Mouse (Mus musculus) layer of hippocampus, adult 18-20 months (tissue): ENCODE results near the gene Slc22a4. TPM values are rescaled to one million over a fixed set of nuclear protein-coding genes. Genes with fewer than 3 reads are reported as not detected.
"Not testable (repeated sequence)": the region's sequence is repeated elsewhere in the genome, so short reads cannot be mapped to it uniquely, and the experiment has no call there.

Experiments used
- DNase-seq, 2 experiments: peaks; one replicate each; pipeline ENCODE4 v3.0.0; 2022; ENCODE audit warnings: low spot score in 2 of 2
- total RNA-seq, 2 experiments: library from RNA; stranded (reverse); gene quantifications; 2 replicates each; pipeline ENCODE4 v1.2.3; 2021

Gene Slc22a4
- total RNA-seq, 2 experiments from 2014 or later: 6.1 to 6.7 TPM

DNA sequence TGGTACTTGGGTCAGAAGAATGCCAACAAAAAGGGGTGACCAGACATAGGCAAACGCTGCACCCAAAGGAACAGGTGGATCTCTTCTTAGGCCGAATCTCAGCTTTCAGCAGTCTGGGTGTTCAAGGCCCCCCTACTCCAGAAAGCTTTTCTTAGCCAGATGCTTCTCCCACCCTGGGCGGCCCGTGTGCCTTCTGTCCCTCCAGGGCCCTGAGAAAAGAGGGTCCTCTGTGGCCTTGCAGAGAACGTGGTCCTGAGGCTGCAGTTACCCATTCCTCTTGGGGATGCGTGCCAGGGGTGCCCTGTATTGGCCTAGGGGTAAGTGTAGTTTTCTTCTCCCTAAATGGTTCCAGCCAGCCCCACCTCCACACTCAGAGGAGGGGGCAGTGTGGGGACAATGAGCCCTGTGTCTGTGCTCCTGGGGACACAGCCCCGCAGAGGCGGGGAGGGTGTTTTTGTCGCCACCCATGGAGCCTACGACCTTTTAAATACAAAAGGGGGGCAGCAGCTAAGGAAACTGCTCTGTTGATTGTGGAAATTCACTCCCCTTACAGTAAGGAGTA is 30.2 kb upstream of the Slc22a4 start:
- DNase-seq: peak in 1 of 2 experiments; percentile 24

DNA sequence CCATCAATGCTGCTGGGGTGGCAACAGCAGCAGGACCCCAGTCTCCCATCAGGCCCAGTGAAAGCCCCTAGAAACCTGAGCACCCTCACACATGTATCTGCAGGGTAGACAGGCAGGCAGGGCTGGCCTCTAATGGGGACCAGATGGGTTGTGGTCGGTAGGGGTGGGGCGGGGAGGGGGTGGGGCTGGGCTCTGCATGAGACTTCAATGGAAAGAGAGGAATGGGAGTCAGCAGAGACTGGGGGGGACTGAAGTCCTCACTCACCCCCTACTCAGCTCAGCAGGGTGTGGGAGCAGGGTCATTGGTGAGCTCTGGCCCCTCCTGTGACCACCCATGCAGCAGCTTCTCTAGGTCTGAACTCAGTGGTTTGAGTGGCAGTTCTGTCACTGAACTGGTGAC is 29.5 kb upstream of the Slc22a4 start:
- no peak for DNase-seq

DNA sequence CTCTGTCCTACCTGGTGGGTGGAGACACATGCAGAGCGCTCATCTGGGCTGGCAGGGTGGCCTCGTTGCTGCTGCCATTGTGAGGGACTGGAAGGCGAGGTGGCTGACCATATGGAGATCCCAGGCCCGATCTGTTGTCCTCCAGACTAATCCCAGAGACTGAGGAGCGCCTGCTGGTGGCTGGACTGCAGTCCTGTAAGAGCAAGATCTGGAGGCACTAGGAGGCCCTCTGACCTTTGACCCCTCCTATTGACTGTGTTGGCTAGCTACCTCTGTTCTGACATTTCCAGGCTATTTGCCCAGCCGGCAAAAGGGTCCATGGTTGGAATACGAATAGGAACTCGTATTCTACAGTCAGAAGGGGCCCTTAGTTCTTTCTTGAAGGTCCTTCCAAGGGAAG is 28.2 kb upstream of the Slc22a4 start:
- peak in 1 of 2 experiments; percentile 34 for DNase-seq

DNA sequence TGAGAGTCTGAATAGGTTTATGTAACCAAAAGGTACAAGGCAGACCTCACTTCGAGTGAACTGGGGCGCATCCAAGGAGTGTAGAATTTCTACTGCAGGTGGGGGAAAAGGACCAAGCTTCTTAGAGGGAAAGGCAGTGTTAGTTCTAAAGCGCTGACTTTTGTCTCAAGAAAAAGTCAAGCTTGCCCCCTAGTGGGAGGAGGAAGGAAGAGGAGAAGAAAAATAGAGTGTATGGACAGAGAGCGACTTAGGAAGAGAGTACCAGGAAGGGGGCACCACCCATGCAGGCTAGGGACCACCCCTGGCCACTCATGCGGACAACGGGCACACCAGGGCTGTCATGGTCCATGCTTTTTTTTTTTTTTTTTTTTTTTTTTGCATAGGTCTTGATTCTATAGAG is 26.4 kb upstream of the Slc22a4 start:
- DNase-seq: peak in 1 of 2 experiments; percentile 72

DNA sequence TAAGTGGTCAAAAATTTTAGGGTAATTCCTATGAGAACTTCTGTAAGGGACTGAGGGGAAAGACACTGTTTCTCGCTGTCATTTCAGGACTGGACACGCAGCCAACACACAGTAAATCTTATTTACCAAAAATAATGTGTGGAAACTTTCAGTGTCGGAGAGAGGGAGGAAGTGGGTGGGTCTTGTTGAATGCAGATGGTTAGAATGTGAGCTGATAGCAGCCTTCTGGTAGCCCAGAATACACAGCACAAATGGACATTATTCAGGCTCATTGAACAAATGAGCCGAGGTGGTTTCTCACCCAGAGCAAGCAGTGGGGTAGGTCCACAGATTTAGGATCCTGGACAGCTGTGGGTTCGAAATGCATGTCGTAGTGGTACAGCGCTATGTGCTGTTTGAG is 25.2 kb upstream of the Slc22a4 start:
- DNase-seq: no peak

DNA sequence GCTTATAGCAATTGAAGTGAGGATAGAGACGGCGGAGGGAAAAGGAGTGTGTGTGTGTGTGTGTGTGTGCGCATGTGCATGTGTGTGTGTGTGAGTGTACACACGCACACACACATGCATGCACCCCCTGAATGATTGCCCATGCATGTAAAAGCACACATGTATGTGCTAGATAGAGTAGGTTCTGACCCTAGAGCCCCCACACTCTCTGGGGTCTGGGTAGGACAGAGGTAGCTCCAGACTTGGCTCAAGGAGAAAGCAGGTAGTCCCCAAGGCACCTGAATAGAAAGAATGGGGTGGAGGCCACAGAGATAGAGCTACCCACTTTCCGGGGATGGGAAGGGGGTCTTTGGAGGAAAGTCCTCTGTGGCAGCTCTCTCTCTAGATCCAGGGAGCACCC is 24.2 kb upstream of the Slc22a4 start:
- no peak for DNase-seq

DNA sequence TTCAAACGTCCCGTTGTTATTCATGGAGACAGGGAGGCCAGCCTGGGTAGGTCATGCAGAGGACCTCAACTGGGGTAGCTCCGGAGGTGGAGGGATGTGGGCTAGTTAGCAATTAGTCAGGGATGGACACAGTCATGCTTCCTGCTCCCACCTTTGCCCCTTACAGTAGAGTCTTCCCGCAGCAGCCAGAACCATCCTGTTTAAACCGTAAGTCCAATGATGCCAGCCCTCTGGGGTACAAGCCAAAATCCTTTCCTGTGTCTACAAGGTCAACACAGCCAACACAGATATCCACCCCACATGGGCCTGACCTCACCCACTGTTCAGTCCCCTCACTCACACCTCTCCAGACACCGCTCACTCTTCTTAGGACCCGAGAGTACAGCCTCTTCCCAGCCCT is 23.3 kb upstream of the Slc22a4 start:
- DNase-seq: no peak

DNA sequence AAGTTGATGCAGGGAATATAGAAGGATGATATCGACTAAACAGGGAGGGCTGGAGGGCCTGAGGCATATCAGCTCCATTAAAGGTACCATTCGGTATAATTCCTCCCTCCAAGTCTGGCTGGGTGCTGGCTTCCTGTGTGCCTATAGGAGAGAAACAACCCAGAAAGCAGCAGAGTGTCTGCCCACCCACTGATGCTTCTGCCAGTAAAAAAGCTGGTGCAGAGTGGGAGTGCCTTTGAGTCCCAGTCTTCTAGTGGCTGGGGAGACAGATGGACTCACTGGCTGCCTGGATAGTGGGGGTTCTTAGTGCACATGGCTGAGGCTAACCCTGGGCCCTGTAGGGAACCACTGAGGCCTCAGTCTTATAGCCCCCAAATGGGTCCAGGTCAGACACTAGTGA is 22.3 kb upstream of the Slc22a4 start:
- DNase-seq: peak; percentile 45 to 62

DNA sequence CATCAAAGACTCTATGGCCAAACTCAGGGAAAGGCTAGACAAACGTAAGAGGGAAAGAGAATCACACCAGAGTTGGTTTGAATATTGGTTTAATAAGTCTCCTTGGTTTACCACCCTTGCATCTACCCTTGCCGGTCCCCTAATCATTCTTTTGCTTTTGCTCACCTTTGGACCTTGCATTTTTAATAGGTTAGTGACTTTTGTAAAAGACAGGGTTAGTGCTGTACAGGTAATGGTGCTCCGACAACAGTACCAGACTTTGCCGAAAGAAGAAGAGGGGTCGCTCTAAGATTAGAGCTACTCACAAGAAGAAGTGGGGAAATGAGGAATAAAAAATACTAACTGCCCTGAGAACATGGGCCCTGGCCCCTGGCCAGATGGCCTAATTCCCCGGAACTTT is 12.8 kb upstream of the Slc22a4 start:
- DNase-seq: no peak

DNA sequence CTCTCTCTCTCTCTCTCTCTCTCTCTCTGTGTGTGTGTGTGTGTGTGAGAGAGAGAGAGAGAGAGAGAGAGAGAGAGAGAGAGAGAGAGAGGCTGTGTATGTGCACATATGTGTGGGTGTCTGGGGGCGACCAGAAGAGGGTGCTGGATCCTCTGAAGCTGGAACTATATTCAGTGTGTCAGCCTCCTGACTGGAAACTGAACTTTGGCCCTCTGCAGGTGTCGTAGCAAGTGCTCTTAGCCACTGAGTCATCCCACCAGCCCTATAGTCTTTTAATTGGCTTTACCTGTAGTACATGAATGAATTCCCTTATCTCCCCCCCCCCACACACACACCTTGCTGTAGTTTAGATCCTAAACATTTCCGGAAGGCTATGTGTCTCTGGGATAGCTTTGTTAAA is 5.0 kb upstream of the Slc22a4 start:
- DNase-seq: not testable (repeated sequence)

DNA sequence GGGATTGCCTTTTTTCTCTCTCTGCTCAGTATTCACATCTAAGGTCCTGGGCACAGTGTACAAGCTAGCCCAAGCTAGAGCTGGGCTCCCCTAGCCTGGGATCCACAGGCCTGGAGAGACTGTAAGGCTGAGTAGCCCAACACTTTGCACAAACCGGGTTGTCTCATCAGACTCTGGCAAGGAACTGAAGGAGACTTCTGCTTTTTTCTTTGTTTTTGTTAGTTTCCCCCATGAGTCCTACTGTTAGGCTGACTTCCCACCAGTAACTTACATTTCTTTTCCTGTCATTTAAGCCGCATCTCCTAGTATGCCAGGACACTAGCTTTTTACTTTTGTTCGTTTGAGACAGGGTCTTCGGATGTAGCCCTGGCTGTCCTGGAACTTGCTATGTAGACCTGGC is 1.1 kb upstream of the Slc22a4 start:
- DNase-seq: no peak

DNA sequence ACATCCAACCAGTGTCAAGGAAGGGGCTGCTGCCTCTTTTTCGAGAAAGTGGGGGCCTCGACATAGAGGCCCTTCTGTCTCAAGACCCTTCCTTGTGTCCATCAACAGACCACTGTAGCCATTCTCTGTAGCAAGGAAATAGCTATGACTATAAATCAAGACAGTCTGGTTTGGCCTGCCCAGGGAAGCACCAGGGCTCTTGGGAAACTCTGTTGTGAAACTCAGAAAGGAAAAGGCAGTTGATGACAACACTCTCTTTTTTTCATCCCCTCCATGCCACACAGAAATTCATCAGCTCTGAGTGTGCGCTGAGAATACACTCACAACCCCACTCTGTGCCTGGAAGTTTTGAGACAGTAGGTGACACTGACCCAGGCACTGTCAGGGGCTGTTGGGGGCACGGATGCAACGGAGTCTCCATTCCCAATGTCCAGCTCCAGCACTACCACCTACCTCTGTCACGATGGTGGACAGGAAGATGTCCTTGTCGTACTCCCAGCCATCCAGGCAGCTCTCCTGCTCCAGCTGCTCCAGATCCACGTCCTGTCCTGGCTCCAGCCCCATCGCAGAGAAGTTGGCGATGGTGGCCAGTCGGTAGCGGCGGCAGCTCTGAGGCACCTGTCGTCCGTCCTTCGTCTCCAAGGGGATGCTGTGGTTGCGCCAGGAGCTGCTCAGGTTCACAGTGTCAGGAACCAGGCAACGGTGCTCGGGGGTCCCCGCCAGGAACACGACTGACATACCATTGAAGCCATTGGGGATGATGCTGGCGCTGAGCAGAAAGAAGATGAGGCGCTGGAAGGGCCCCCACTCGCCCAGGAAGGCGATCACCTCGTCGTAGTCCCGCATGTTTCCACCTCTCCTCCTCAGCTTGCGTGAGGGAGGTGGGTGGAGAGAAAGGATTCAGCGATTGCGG is 503 bp downstream of the Slc22a4 start:
- no peak for DNase-seq

DNA sequence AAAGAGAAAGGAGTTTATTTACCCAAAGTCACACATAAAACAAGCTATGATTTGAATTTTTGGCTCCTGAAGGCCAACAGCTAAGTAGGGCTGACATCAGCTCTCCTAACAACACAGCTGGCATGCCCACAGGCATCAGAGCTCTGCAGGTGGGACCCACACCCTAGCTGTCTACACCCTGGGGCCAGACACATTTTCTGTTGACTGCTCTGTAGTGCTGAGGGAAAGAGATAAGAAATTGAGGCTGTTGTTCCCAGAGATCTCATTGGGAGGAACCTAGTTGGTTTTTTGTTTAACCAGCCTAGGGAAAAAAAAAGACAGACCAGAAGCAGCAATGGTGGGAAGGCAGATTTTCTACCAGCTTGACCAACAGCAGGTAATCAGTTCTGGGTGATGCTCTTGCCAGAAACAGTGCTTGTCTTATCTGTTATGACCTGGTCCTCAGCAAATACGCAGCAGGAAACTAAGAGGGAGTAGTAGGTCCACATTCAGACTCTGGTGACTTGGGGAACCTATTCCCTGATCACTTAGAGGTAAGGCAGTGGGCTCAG is 1.3 kb downstream of the Slc22a4 start:
- DNase-seq: no peak

DNA sequence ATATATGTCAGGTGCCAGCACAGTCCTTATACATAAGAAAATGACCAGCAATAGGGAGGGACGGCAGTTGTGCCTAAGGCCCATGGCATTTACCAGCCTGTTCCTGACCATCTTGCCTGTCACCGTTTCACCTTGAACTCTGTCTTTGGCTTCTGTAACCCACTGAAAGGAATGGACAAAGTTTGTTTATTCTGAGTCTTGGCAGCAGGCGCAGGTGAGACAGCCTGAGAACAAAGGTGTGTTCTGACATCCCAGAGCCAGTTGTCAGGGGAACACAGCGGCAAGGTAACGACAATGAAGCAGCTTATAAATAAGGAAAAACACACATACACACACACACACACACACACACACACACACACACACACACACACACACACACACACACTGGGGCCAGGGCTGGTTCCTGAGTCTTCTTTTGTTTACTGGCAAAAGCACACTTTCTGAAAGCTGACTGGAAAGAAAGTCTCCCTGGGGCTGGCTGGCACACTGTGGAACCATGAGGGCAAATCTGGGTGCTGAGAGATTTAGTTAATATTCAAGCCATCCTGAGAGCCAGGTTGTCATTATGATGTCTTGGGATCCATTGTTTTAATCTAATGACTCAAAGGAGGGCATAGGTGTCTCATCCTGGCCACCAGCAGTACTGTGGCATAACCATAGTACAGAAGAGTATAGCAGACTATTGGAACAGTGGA is 6.3 kb downstream of the Slc22a4 start:
- no peak for DNase-seq

DNA sequence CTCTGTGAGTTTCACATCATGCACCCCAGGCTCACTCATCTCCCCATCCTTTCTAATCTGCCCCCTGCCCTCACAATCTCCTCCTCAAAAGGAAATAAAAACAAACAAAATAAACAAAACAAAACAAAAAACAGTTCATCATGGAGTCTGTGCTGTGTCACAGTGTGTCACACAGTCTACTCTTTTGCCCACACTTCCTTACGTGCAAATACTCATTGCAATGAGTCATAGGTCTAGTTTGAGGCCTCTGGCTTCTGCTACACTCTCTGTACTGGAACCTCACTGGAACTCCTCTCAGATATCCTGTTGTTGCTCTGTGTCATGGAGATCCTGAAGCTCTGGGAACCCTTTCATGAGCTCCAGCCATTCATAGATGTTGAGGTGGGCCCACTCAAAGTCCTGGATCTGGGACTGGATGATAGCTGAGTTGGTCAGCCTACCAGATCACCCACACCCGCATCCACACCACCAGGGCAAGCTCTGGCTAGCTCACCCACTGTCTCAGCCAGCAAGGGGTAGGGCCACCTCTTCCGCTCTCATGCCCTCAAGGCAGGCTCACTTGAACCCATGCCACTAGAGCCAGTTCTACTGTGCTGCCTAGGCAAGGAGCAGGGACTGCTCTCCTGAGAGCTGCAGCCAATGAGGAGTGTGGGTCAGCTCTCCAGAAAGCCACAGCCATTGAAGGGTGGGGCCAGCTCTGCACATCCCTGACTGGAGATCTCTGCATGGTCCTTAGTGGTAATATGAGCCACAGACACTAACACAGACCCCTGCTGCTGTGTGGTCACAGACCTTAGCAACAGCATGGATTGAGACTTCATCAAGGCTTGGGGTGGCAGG is 8.8 kb downstream of the Slc22a4 start:
- DNase-seq: no peak

DNA sequence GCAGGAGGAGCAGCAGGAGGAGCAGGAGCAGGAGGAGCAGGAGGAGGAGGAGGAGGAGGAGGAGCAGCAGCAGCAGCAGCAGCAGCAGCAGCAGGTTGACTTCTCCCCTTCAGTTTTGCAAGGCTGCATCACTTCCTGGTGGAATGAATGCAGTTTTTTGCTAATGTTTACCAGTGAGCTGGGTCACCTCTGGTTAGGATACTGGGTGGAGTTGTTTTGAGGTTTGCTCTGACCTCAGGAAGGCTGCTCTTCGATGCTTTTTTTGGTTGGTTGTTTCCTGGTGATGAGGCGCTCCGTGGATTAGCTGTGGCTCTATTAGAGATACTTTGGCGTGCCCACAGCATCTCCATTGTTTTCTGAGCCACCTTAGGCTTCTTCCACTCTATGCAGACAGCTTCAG is 10.3 kb downstream of the Slc22a4 start:
- no peak for DNase-seq

DNA sequence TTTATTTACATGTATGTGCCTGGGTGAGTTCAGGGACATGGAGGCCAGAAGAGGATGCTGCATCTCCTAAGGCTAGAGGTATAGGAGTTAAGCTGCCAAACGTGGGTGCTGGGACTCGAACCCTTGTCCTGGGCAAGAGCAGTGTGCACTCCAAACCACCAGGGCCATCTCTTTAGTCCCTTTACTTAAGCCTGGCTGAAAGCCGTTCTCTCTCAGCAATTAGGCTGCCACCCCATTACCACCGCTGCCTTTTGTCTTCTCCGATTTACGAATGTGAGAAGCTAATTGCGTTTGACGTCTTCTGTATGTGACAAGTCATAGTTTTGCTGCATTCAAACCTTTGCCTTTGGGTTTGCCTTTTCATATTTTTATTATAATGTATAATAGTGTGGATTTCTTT is 11.8 kb downstream of the Slc22a4 start:
- no peak for DNase-seq

DNA sequence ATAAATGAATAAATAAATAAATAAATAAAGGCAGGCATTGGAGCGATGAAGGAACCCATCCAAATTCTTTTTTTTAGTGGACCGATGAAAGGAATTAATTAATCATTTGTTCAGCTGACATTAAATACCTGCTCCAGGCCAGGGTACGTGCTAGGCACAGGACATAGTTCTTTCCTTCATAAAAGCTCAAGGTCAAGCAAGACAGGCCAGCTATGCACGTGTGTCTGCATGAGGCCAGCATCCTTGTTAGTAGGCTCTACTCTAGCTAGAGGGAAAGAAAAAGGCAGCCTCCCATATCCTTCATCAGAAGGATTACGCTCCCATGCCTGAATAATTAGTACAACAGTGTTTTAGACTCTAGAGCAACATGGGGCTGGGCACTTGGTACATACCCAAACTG is 14.9 kb downstream of the Slc22a4 start:
- no peak for DNase-seq

DNA sequence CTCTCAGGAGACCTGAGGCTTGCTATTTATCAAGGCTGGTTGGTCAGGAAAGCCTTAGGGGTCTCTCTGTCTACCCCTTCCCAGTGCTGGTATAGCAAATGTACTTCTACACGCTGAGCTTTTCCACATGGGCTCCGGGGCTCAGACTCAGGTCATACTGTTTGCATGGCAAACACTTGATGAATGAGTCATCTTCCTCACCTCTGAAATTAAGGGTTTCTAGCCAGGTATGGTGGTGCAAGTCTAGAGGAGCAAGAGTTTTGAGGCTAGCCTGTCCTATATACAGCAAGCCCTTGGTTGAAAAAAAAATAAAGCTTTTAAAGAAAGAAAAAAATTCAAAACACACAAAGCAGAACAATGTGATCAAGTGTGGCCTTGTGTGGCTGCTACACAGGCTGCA is 16.6 kb downstream of the Slc22a4 start:
- DNase-seq: no peak

DNA sequence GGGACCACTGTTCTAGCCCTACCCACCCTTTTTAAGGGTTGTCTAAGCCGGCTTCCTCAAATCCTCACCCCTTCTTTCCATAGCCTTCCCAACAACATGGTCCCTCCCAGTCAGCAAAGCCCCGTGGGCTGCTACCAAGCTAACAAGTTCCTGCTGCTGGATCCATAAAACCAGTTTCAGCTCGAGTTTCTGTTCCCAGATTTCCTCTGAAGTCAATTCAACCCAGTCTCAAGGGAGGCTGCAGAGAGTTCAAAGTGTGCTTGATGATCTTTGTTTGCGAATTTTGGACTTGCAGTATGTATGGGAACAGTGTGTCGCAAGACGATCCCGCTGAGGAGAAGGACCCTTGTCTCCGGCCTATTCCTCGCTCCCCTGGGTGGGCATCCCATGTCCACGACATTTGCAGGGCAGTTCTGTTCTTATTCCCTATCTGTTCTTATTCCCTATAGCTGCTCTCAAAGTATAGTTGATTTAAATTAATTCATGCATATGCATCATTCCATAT is 19.4 kb downstream of the Slc22a4 start:
- no peak for DNase-seq

DNA sequence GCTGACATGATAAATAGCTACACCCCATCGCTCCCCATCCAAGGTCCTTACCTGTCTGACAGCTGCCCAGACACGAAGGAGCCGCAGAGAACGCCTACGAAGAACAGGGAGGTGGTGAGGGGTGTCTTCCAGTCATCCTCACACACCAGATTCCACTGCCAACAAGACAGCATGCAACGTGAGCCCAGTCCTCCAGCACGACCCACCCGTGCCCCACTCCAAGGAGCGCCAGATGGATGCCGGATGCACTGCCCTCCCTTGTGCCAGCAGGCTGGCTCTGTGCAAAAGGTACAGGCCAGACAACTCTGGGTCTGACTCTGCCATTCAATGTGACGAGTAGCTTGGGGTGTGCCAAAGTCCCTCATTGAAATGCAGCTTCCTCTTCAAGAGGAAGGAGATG is 20.2 kb downstream of the Slc22a4 start:
- DNase-seq: no peak
